Mouse (Mus musculus) embryonic fibroblast, embryonic 13.5 days (primary cell): Measurements from ENCODE around the gene Tatdn3.

Experiments
- CTCF ChIP-seq: IDR thresholded peaks from 2 replicates; pipeline ENCODE4 v1.5.1; 2011; ENCODE audit warnings: mild to moderate bottlenecking, control low read depth, low read length, moderate library complexity, borderline replicate concordance; ENCODE audit not compliant: insufficient read depth
- POLR2A ChIP-seq: IDR thresholded peaks from 2 replicates; pipeline ENCODE4 v1.6.1; 2011; ENCODE audit warnings: low read depth, mild to moderate bottlenecking, control low read depth, low read length, moderate library complexity

DNA sequence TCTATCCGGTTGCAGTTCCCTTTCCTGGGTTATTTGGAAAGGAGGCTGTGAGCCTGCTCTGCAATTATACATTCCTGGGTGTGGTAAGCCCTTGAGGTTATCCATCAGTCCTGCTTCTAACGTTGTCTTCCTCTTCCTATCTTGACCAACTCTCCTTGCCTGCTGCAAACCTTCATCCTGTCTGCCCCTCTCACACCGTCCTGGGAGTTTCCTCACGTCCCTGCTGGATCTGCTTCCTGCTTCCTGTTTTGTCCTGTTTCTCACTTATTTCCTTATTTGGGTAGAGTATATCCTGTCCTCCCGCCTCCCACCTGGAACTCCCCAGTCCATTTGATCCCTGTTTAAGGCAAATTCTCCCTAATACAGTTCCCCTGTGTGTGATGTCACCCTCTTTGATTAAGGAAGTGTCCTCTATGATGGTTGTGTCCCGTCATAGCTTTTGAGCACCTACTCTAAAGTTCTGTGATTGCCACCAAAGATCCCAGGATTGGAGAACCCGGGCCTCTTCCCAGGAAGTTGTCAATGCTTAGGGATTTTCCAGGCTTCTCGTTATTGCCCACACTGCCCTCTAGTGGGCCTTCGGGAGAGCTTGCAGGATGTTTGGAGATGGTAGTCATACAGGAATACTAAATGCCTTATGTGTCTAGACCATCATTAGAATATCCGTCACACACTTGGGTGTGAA lies 12.6 kb upstream of the Tatdn3 start:
- TF ChIP-seq CTCF (no peak), POLR2A (no peak; the same call in 1 of the 2 replicates)
